Comparison of ENCODE assay signal across 10 mouse cellular contexts in genomic region chr12:53246581-53247490, GRCm38 (mm10). TPM values are rescaled to one million over a fixed set of nuclear protein-coding genes. Genes with fewer than 3 reads are reported as not detected.
DNase-seq lines count a peak whose midpoint lies in the region; ATAC-seq lines count a peak whose summit lies in the region.
"Had no signal": no experiment of that assay in that cellular context is flagged by ENCODE, and none has a peak within 500 bp of the region (broad histone marks: within the 10 kb centered on the region; RNA-seq: fewer than 3 reads in every experiment).

No protein-coding gene starts in this region.

- no peaks in the 10 kb centered on the region for H3K27me3 ChIP-seq in forebrain, embryonic 11.5 days (ENCODE audit: control insufficient read depth, insufficient read depth, low read length)
- H3K27me3 ChIP-seq in intestine, embryonic 15.5 days (replicated peaks): peaks cover 49% of the 10 kb centered on the region
- H3K27me3 ChIP-seq in midbrain, embryonic 12.5 days: no peaks in the 10 kb centered on the region; the same call in 1 of the 2 replicates
- H3K27me3 ChIP-seq: CH12.LX had no signal

- peak; percentile 35; the same call in 1 of the 2 replicates for ATAC-seq in frontal cortex, adult (ENCODE audit: low TSS enrichment)
- peak; percentile 46 for ATAC-seq in forebrain, embryonic 11.5 days (replicated peaks; ENCODE audit: low FRiP score)
- 0 out of 2 replicates have a peak, but pooled peaks have one; percentile 24 for ATAC-seq in intestine, embryonic 15.5 days
- peak; percentile 44 for ATAC-seq in midbrain, embryonic 12.5 days (ENCODE audit: low FRiP score, low read depth)
- no peak for ATAC-seq in megakaryocyte, adult 5-6 weeks (ENCODE audit: poor library complexity, severe bottlenecking)

- H3K27ac ChIP-seq in forebrain, embryonic 11.5 days (ENCODE audit: low read depth, low read length): peak overlapping the region; percentile 95
- no peak overlapping the region for H3K27ac ChIP-seq in intestine, embryonic 15.5 days
- H3K27ac ChIP-seq in midbrain, embryonic 12.5 days (replicated peaks): peak overlapping the region; percentile 97

- H3K36me3 ChIP-seq in forebrain, embryonic 11.5 days (ENCODE audit: control insufficient read depth, insufficient read depth, low read length): no peaks in the 10 kb centered on the region
- H3K36me3 ChIP-seq in intestine, embryonic 15.5 days: no peaks in the 10 kb centered on the region
- no peaks in the 10 kb centered on the region for H3K36me3 ChIP-seq in midbrain, embryonic 12.5 days

- under 1% methylated on average over 28 of the region's 28 CpGs for WGBS in forebrain, embryonic 11.5 days
- 1% methylated on average over 28 of the region's 28 CpGs for WGBS in intestine, embryonic 15.5 days
- 0% methylated on average over 28 of the region's 28 CpGs for WGBS in midbrain, embryonic 12.5 days

- peak overlapping the region; percentile 89 for H3K9ac ChIP-seq in forebrain, embryonic 11.5 days (ENCODE audit: low read length)
- H3K9ac ChIP-seq in intestine, embryonic 15.5 days: 0 out of 2 replicates have a peak overlapping the region, but pooled peaks have one; percentile 18
- H3K9ac ChIP-seq in midbrain, embryonic 12.5 days (replicated peaks): peak overlapping the region; percentile 96

- H3K4me3 ChIP-seq in forebrain, embryonic 11.5 days (ENCODE audit: low read depth, low read length): peak overlapping the region; percentile 65
- peak overlapping the region; percentile 52 for H3K4me3 ChIP-seq in intestine, embryonic 15.5 days (replicated peaks)
- H3K4me3 ChIP-seq in midbrain, embryonic 12.5 days: peak overlapping the region; percentile 92
- H3K4me3 ChIP-seq: megakaryocyte, embryonic 14.5 days had no signal

- H3K4me2 ChIP-seq in forebrain, embryonic 11.5 days (ENCODE audit: low read depth, low read length, severe bottlenecking): peak overlapping the region; percentile 52
- peak overlapping the region; percentile 98 for H3K4me2 ChIP-seq in intestine, embryonic 15.5 days (replicated peaks)
- peak overlapping the region; percentile 81 for H3K4me2 ChIP-seq in midbrain, embryonic 12.5 days (replicated peaks)

- no peak for DNase-seq in frontal cortex, postnatal 36 days (ENCODE audit: low spot score in 2 of 2)
- peak; percentile 25 for DNase-seq in MN1 (ENCODE audit: low spot score)
- peak; percentile 80 for DNase-seq in forebrain, embryonic 11.5 days (ENCODE audit: low spot score)
- DNase-seq in natural killer cell, adult 2 months (ENCODE audit: low spot score in 2 of 2): no peak

- H3K4me1 ChIP-seq in forebrain, embryonic 11.5 days (replicated peaks; ENCODE audit: control insufficient read depth, insufficient read depth, low read length): peaks cover 13% of the 10 kb centered on the region
- H3K4me1 ChIP-seq in intestine, embryonic 15.5 days (replicated peaks): peaks cover 29% of the 10 kb centered on the region
- H3K4me1 ChIP-seq in midbrain, embryonic 12.5 days: peaks cover 36% of the 10 kb centered on the region

- H3K9me3 ChIP-seq in forebrain, embryonic 11.5 days (ENCODE audit: control insufficient read depth, low read length): no peaks in the 10 kb centered on the region
- H3K9me3 ChIP-seq in intestine, embryonic 15.5 days: no peaks in the 10 kb centered on the region
- no peaks in the 10 kb centered on the region for H3K9me3 ChIP-seq in midbrain, embryonic 12.5 days

RNA-seq across cellular contexts. Expression of gene Npas3, which starts 1.6 kb away (rescaled TPM):
- polyA plus RNA-seq in forebrain, embryonic 11.5 days (2014; fragmentation: Nextera tagmentation; extraction: Ambion mirVana): 20.8 and 22.5 TPM in 2 replicates
- polyA plus RNA-seq in intestine, embryonic 15.5 days (2015; fragmentation: Nextera tagmentation; extraction: Ambion mirVana): 2.0 and 2.6 TPM in 2 replicates
- polyA plus RNA-seq in midbrain, embryonic 12.5 days (2016; fragmentation: Nextera tagmentation; extraction: Ambion mirVana): 30.0 TPM in 2 replicates
- not detected in 2 replicates for total RNA-seq in megakaryocyte, adult 5-6 weeks (2015)
- total RNA-seq in megakaryocyte, adult 5-6 weeks (2017): not detected in 2 replicates

Comparison
In these comparisons a context has a peak if more than half of its experiments do, and no peak if none do; other contexts are left out.
1. DNase-seq: peak in MN1 (single experiment) and forebrain, embryonic 11.5 days (single experiment); none in frontal cortex, postnatal 36 days (0 of 2) and natural killer cell, adult 2 months (0 of 2).
2. H3K9ac ChIP-seq: peak in every context shown above with its lines; median percentile 96 in midbrain, embryonic 12.5 days; 89 in forebrain, embryonic 11.5 days; 18 in intestine, embryonic 15.5 days.
3. Peak in every context shown above with its lines, with median percentiles within 50 percentile points of each other: H3K4me2 ChIP-seq and H3K4me3 ChIP-seq.